Mouse (Mus musculus): ENCODE measurements around the gene Ttc28. TPM values are rescaled to one million over a fixed set of nuclear protein-coding genes. Genes with fewer than 3 reads are reported as not detected.
A peak's percentile ranks its signal among the peaks of the same experiment; 100 is the strongest.
"Not testable (repeated sequence)": the region's sequence is repeated elsewhere in the genome, so short reads cannot be mapped to it uniquely, and the experiment has no call there.

Ttc28 gene
- 4.2 and 4.3 TPM in 2 replicates for polyA plus RNA-seq (2015; fragmentation: Nextera tagmentation; extraction: Ambion mirVana)

GRCm38 (mm10) chr5:110879584-110880374 lies at the start of gene Ttc28:
Gene Ttc28 (plus strand): TSS chr5:110879803.
- H3K4me1 ChIP-seq (ENCODE audit: control insufficient read depth, insufficient read depth, low read length): peaks cover 9% of the 10 kb centered on the region; the same call in 1 of the 2 replicates
- peak within 1 kb of the TSS; percentile 80 for H3K9ac ChIP-seq (ENCODE audit: low read depth, low read length)
- H3K4me2 ChIP-seq (ENCODE audit: low read depth, low read length): peak within 1 kb of the TSS; percentile 88
- H3K9me3 ChIP-seq (ENCODE audit: control insufficient read depth, low read length): no peaks in the 10 kb centered on the region
- H3K27me3 ChIP-seq (replicated peaks; ENCODE audit: control insufficient read depth, insufficient read depth, low read length): no peaks in the 10 kb centered on the region
- H3K27ac ChIP-seq (ENCODE audit: low read length): peak within 1 kb of the TSS; percentile 46
- ATAC-seq: peak; percentile 89
- no peaks in the 10 kb centered on the region for H3K36me3 ChIP-seq (ENCODE audit: control insufficient read depth, insufficient read depth, low read length)
- WGBS: under 1% methylated on average over 97 of the region's 101 CpGs
- peak within 1 kb of the TSS; percentile 70 for H3K4me3 ChIP-seq (ENCODE audit: low read length)

DNA sequence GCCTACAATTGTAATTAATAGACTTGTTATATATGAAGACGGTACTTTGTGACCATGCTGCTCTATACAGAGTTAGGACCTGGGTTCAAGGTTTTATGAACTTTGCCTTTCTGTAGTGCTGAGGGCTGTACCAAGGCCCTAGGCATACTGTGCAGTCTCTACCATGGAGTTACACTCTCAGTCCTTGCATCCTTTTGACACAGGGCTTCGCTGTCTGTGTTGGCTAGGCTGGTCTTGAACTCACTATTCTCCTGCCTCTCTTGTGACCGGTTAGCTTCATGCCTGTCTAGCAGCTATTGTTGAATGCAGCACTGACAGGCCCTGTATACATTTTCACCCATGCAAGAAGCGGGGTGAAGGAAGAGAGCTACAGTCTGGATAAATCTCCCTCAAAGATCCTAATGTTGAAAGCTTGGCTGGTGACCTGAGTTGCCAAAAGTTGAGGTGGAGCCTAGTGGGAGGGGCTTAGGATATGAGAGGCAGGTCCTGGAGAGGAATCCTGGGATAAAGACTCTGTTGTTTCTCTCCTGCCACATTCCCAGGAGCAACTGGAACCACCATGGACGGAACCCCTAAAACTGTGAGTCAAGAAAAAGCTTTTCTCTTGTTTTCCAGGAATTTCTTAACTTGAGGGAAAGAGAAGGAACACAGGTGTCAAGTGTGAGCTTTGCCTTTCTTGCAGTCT lies 48.4 kb upstream of the Ttc28 start:
- ATAC-seq: no peak
- Histone ChIP-seq H3K4me3 (ENCODE audit: low read length) (no peak overlapping the region), H3K4me2 (ENCODE audit: low read depth, low read length) (no peak overlapping the region), H3K27ac (ENCODE audit: low read length) (no peak overlapping the region), H3K9me3 (ENCODE audit: control insufficient read depth, low read length) (no peaks in the 10 kb centered on the region), H3K27me3 (replicated peaks; ENCODE audit: control insufficient read depth, insufficient read depth, low read length) (no peaks in the 10 kb centered on the region), H3K9ac (ENCODE audit: low read depth, low read length) (no peak overlapping the region), H3K36me3 (ENCODE audit: control insufficient read depth, insufficient read depth, low read length) (no peaks in the 10 kb centered on the region), H3K4me1 (ENCODE audit: control insufficient read depth, insufficient read depth, low read length) (peaks cover 9% of the 10 kb centered on the region)
- 87% methylated on average over 5 of the region's 5 CpGs for WGBS

DNA sequence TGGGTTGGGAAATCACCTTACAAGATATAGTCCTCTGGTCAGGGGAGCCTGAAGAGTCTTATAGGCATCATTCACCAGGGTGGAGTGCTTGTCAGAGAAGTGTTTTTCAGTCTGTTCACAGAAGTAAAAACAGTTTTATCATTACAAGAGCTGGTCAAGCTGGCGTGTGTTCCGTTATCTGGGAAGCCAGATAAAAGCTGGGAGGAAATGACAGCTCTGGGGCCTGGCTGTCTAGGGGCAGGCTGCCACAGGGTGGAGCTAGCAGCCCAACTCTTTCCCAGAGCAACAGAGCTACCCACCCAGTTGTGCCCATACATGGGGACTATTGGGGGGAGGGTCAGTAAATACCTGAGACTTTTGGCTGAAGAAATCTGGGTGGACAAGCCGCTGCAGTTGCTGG lies 43.6 kb upstream of the Ttc28 start:
- 21% methylated on average over 3 of the region's 3 CpGs for WGBS

DNA sequence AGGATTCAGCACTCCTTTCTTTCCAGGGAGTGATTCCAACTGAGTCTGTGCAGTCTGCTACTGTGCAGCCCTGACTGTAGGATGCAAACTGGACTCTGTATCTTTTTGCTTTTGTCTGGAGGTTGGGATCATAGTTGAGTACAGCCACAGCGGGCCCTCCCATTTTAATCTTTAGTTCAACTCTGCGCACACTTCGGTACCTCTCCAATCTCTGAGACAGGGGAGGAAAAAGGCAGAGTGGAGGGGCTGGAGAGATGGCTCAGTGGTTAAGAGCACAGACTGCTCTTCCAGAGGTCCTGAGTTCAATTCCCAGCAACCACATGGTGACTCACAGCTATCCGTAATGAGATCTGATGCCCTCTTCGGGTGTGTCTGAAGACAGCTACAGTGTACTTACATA lies 41.6 kb upstream of the Ttc28 start:
- 87% methylated on average over 5 of the region's 5 CpGs for WGBS

More for the DNA sequence above, 43.6 kb upstream of the Ttc28 start:
- Histone ChIP-seq H3K4me3 (ENCODE audit: low read length) (no peak overlapping the region), H3K27me3 (replicated peaks; ENCODE audit: control insufficient read depth, insufficient read depth, low read length) (no peaks in the 10 kb centered on the region), H3K4me1 (ENCODE audit: control insufficient read depth, insufficient read depth, low read length) (peaks cover 5% of the 10 kb centered on the region), H3K36me3 (ENCODE audit: control insufficient read depth, insufficient read depth, low read length) (no peaks in the 10 kb centered on the region), H3K4me2 (ENCODE audit: low read depth, low read length) (no peak overlapping the region), H3K27ac (ENCODE audit: low read length) (no peak overlapping the region), H3K9ac (ENCODE audit: low read depth, low read length) (no peak overlapping the region), H3K9me3 (ENCODE audit: control insufficient read depth, low read length) (no peaks in the 10 kb centered on the region)
- no peak for ATAC-seq

DNA sequence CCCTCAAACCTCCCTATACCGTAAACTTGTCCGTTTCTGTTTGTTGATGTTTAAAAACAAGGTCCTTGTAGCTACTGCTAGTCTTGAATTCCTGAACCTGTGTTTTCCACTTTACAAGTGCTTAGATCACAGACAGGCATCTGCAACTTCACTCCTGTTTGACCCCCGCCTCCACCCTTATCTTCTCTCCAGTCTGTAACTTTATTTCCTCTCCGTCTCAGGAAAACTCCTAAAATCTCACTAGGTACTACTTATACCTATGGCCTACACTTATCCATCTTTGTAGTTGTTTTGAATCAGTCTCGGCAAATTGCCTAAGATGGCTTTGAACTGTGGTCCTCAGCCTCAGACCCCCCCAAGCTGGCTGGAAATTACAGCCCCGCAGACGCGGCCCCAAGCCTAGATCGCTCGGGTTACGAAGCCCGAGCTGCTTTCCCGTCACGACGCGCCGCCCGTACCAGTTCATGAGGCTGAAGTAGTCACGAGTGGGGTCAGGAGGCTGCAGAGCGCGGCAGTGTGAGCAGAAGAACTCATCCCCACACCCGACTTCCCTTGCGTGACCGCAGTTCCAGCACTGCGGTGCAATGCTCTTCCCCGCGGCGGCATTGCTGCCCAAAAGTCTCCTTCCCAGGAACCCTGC lies 40.4 kb upstream of the Ttc28 start:
- H3K9me3 ChIP-seq (ENCODE audit: control insufficient read depth, low read length): no peaks in the 10 kb centered on the region
- peak; percentile 68 for ATAC-seq
- H3K4me1 ChIP-seq (ENCODE audit: control insufficient read depth, insufficient read depth, low read length): peaks cover 5% of the 10 kb centered on the region
- H3K36me3 ChIP-seq (ENCODE audit: control insufficient read depth, insufficient read depth, low read length): no peaks in the 10 kb centered on the region
- H3K9ac ChIP-seq (ENCODE audit: low read depth, low read length): peak overlapping the region; percentile 83
- H3K4me3 ChIP-seq (ENCODE audit: low read length): peak overlapping the region; percentile 78
- peak overlapping the region; percentile 75 for H3K4me2 ChIP-seq (ENCODE audit: low read depth, low read length)
- WGBS: 5% methylated on average over 28 of the region's 28 CpGs
- no peaks in the 10 kb centered on the region for H3K27me3 ChIP-seq (replicated peaks; ENCODE audit: control insufficient read depth, insufficient read depth, low read length)
- H3K27ac ChIP-seq (ENCODE audit: low read length): peak overlapping the region; percentile 83

More for the DNA sequence above, 41.6 kb upstream of the Ttc28 start:
- H3K9ac ChIP-seq (ENCODE audit: low read depth, low read length); H3K27me3 ChIP-seq (replicated peaks; ENCODE audit: control insufficient read depth, insufficient read depth, low read length); H3K4me1 ChIP-seq (ENCODE audit: control insufficient read depth, insufficient read depth, low read length); ATAC-seq; H3K9me3 ChIP-seq (ENCODE audit: control insufficient read depth, low read length); H3K4me3 ChIP-seq (ENCODE audit: low read length); H3K4me2 ChIP-seq (ENCODE audit: low read depth, low read length); H3K27ac ChIP-seq (ENCODE audit: low read length); H3K36me3 ChIP-seq (ENCODE audit: control insufficient read depth, insufficient read depth, low read length): not testable (repeated sequence)

DNA sequence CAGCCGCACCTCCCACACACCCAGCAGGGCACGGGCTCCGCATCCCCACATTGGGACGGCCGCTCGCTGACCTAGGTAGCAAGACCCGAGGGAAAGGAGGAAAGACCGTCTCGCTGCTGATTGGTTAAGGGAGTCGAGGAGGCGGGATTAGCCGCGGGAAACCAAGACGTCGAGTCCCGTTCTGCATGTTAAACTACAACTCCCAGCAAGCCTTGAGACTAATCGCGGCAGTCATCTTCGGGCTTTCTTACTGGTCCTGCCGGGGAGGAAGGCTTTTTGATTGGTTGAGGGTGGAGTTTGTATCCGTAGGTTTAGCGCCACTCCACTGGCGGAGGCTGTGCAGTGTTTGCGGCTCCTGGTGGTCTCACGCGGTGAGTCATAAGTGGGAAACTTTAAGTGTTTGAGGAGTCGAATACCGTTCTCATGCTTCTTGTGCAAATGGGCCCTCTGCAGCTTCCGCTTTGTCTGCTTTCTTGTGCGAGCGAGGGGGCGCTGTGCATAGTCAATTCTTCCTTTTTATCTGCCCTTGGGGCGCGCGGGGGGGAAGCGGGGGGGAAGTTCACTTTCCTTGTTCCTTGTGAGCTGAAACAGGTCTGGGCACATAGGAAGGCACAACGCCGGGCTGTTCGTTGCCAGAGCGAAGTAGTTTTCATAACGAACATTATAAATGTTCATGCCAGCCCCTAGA lies 39.8 kb upstream of the Ttc28 start, which contains the start of the genes Hscb and Chek2:
Hscb (minus strand) TSS at position 100 of the 688 bp plus-strand sequence.
Chek2 (plus strand) TSS at position 302 of the 688 bp plus-strand sequence.
- Histone ChIP-seq H3K9ac (ENCODE audit: low read depth, low read length) (peak within 1 kb of the TSS; percentile 83), H3K4me1 (ENCODE audit: control insufficient read depth, insufficient read depth, low read length) (peaks cover 5% of the 10 kb centered on the region), H3K36me3 (ENCODE audit: control insufficient read depth, insufficient read depth, low read length) (no peaks in the 10 kb centered on the region; the same call in 1 of the 2 replicates), H3K27ac (ENCODE audit: low read length) (peak within 1 kb of the TSS; percentile 83), H3K4me3 (ENCODE audit: low read length) (peak within 1 kb of the TSS; percentile 78), H3K27me3 (replicated peaks; ENCODE audit: control insufficient read depth, insufficient read depth, low read length) (no peaks in the 10 kb centered on the region), H3K4me2 (ENCODE audit: low read depth, low read length) (peak within 1 kb of the TSS; percentile 75), H3K9me3 (ENCODE audit: control insufficient read depth, low read length) (no peaks in the 10 kb centered on the region)
- under 1% methylated on average over 41 of the region's 41 CpGs for WGBS
- peak; percentile 98 for ATAC-seq

DNA sequence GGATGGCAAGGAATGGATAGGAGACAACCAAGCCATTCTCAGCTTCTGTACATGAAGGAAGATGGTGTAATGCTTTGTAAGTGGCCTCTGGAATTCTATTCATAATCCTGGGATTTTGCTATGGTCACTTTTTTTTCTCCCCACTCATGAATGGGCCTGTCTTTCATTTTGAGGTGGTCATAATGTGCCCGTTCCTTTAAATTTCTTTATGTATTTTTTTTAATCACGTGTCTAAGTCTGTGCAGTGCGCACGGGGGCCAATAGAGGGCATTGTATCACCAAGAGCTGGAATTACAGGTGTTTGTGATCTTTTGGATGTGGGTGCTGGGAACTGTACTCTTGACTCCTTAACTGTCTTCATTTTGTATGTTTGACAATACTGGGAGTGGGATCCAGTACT lies 39.1 kb upstream of the Ttc28 start:
- 7% methylated on average over 4 of the region's 4 CpGs for WGBS
- peak overlapping the region; percentile 66 for H3K9ac ChIP-seq (ENCODE audit: low read depth, low read length)
- H3K27me3 ChIP-seq (replicated peaks; ENCODE audit: control insufficient read depth, insufficient read depth, low read length): no peaks in the 10 kb centered on the region
- H3K4me1 ChIP-seq (ENCODE audit: control insufficient read depth, insufficient read depth, low read length): peaks cover 5% of the 10 kb centered on the region
- peak overlapping the region; percentile 78 for H3K4me3 ChIP-seq (ENCODE audit: low read length)
- H3K9me3 ChIP-seq (ENCODE audit: control insufficient read depth, low read length): no peaks in the 10 kb centered on the region
- H3K4me2 ChIP-seq (ENCODE audit: low read depth, low read length): peak overlapping the region; percentile 55
- peak overlapping the region; percentile 70 for H3K27ac ChIP-seq (ENCODE audit: low read length)
- ATAC-seq: no peak
- no peaks in the 10 kb centered on the region; the same call in 1 of the 2 replicates for H3K36me3 ChIP-seq (ENCODE audit: control insufficient read depth, insufficient read depth, low read length)

GRCm38 (mm10) chr5:110841046-110841862 lies 38.3 kb upstream of the Ttc28 start:
- Histone ChIP-seq H3K9me3 (ENCODE audit: control insufficient read depth, low read length) (no peaks in the 10 kb centered on the region), H3K4me2 (ENCODE audit: low read depth, low read length) (no peak overlapping the region), H3K9ac (ENCODE audit: low read depth, low read length) (no peak overlapping the region), H3K4me1 (ENCODE audit: control insufficient read depth, insufficient read depth, low read length) (peaks cover 5% of the 10 kb centered on the region), H3K27me3 (replicated peaks; ENCODE audit: control insufficient read depth, insufficient read depth, low read length) (no peaks in the 10 kb centered on the region), H3K4me3 (ENCODE audit: low read length) (no peak overlapping the region), H3K36me3 (ENCODE audit: control insufficient read depth, insufficient read depth, low read length) (peaks cover 4% of the 10 kb centered on the region; the same call in 1 of the 2 replicates), H3K27ac (ENCODE audit: low read length) (no peak overlapping the region)
- 90% methylated on average over 14 of the region's 14 CpGs for WGBS
- no peak for ATAC-seq
